Mouse (Mus musculus) MEL-GATA-1-ER (cell line): ENCODE measurements around the gene Grk3.

ENCODE experiments used
- DNase-seq: peaks from one replicate; pipeline ENCODE4 v3.0.0-alpha.2; 2012; ENCODE audit warnings: low read depth; ENCODE audit errors: extremely low read depth

The Grk3 gene

GRCm38 (mm10) chr5:112872999-112873398 lies 142.6 kb downstream of the Grk3 start:
- no peak for DNase-seq

GRCm38 (mm10) chr5:112870729-112871128 lies 144.9 kb downstream of the Grk3 start:
- DNase-seq: no peak

GRCm38 (mm10) chr5:112868620-112869019 lies 147.0 kb downstream of the Grk3 start:
- DNase-seq: no peak

- DNase-seq: no peak
These were observed 150.7 kb downstream of the Grk3 start for GRCm38 (mm10) chr5:112864719-112865367.
